Comparison of ENCODE assay signal across 9 mouse cellular contexts in the genomic region with DNA sequence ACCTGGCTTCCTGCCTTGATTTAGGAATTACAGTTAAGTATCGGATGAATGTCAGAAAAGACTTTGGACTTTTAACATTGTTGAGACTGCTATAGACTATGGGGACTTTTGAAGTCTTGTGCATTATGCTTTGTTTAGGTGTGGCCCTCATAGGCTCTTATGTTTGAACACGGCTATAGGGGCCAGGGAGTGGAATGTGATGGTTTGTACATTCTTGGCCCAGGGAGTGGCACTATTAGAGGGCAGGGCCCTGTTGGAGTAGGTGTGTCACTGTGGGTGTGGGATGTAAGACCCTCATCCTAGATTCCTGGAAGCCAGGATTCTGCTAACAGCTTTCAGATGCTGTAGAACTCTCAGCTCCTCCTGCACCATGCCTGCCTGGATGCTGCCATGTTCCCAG. TPM values are rescaled to one million over a fixed set of nuclear protein-coding genes. Genes with fewer than 3 reads are reported as not detected.
A peak's percentile ranks its signal among the peaks of the same experiment; 100 is the strongest.
DNase-seq lines count a peak whose midpoint lies in the region; ATAC-seq lines count a peak whose summit lies in the region.
"Not testable (repeated sequence)": the region's sequence is repeated elsewhere in the genome, so short reads cannot be mapped to it uniquely, and the experiment has no call there.
"Had no signal": no experiment of that assay in that cellular context is flagged by ENCODE, and none has a peak within 500 bp of the region (broad histone marks: within the 10 kb centered on the region; RNA-seq: fewer than 3 reads in every experiment).

No protein-coding gene starts in this region.

- not testable (repeated sequence) for H3K27ac ChIP-seq in stomach, embryonic 16.5 days (ENCODE audit: low read length)

- not testable (repeated sequence) for H3K4me1 ChIP-seq in stomach, embryonic 16.5 days (ENCODE audit: control insufficient read depth, insufficient read depth, low read length)

- not testable (repeated sequence) for H3K9ac ChIP-seq in stomach, embryonic 16.5 days (ENCODE audit: low read length)

- WGBS in stomach, embryonic 16.5 days, result 70% methylated on average over 2 of the region's 2 CpGs

- not testable (repeated sequence) for H3K27me3 ChIP-seq in stomach, embryonic 16.5 days (ENCODE audit: control insufficient read depth, insufficient read depth, low read length)

- H3K9me3 ChIP-seq in stomach, embryonic 16.5 days (replicated peaks; ENCODE audit: control insufficient read depth, low read length), result not testable (repeated sequence)

- peak; percentile 50; the same call in 1 of the 2 replicates for ATAC-seq in stomach, embryonic 16.5 days (ENCODE audit: insufficient read depth, low FRiP score)

- H3K36me3 ChIP-seq in stomach, embryonic 16.5 days (ENCODE audit: control insufficient read depth, insufficient read depth, low read length), result not testable (repeated sequence)

- not testable (repeated sequence) for H3K4me2 ChIP-seq in stomach, embryonic 16.5 days (ENCODE audit: low read depth, low read length)

- peak; percentile 57 for DNase-seq in ES-CJ7 (ENCODE audit: low read depth, low spot score)
- peak; percentile 80 for DNase-seq in R1 (ENCODE audit: low read depth, low spot score)
- peak; percentile 84 for DNase-seq in ZHBTc4 (ENCODE audit: low read depth, low spot score)

- H3K4me3 ChIP-seq in stomach, embryonic 16.5 days (replicated peaks; ENCODE audit: low read length), result not testable (repeated sequence)

RNA-seq across cellular contexts. Expression of a gene that starts 17.9 kb away (rescaled TPM):
- 0.14 TPM in 1 of 2 replicates, not detected in the other for polyA plus RNA-seq in stomach, embryonic 16.5 days (2015; fragmentation: Nextera tagmentation; extraction: Ambion mirVana)
- polyA plus RNA-seq: activated CD4-positive, CD25-positive, alpha-beta regulatory T cell, adult 4 months; adrenal gland, adult 2 months; C2C12; CD4-positive, CD25-positive, alpha-beta regulatory T cell, adult 4 months; cerebellum, adult 2 months had no signal

RNA-seq across cellular contexts. Expression of a gene that starts 59.5 kb away (rescaled TPM):
- polyA plus RNA-seq in stomach, embryonic 16.5 days (2015; fragmentation: Nextera tagmentation; extraction: Ambion mirVana), result 11.8 and 12.4 TPM in 2 replicates
